Mouse (Mus musculus) limb, embryonic 10.5 days (tissue): ENCODE results near the gene Mfng. TPM values are rescaled to one million over a fixed set of nuclear protein-coding genes. Genes with fewer than 3 reads are reported as not detected.
A peak's percentile ranks its signal among the peaks of the same experiment; 100 is the strongest.

Source experiments
- DNase-seq: peaks from one replicate; pipeline ENCODE4 v3.0.0-alpha.2; 2017; ENCODE audit warnings: low spot score
- H3K27ac ChIP-seq: fragments of 300-500 bp; sonication (generic); 2 replicates; pipeline ENCODE4 v1.5.1; 2016; ENCODE audit warnings: mild to moderate bottlenecking
- H3K27me3 ChIP-seq: fragments of 300-500 bp; sonication (generic); 2 replicates; pipeline ENCODE4 v1.6.1; 2016; ENCODE audit warnings: low read depth, mild to moderate bottlenecking; ENCODE audit not compliant: poor library complexity, severe bottlenecking
- H3K36me3 ChIP-seq: fragments of 300-500 bp; sonication (generic); 2 replicates; pipeline ENCODE4 v1.6.1; 2016; ENCODE audit warnings: mild to moderate bottlenecking, moderate library complexity
- H3K4me1 ChIP-seq: fragments of 300-500 bp; sonication (generic); 2 replicates; pipeline ENCODE4 v1.6.1; 2016
- H3K4me3 ChIP-seq: fragments of 300-500 bp; sonication (generic); 2 replicates; pipeline ENCODE4 v1.5.1; 2016; ENCODE audit warnings: mild to moderate bottlenecking, moderate library complexity
- H3K9me3 ChIP-seq: fragments of 300-500 bp; sonication (generic); replicated peaks from 2 replicates; pipeline ENCODE4 v1.6.1; 2016; ENCODE audit warnings: mild to moderate bottlenecking
- WGBS: fragments of 180-500 bp; shearing (Covaris S2); methylation state at CpG from one replicate; pipeline ENCODE4 v1.1.7; 2016; 5-methylcytosine and 5-hydroxymethylcytosine counted together
- polyA plus RNA-seq: library from polyadenylated mRNA; unstranded; fragments of >200 nt; fragmentation: Nextera tagmentation; extraction: Ambion mirVana; gene quantifications from 2 replicates; pipeline ENCODE4 v1.2.1, GENCODE M21; 2016

Gene Mfng
- polyA plus RNA-seq, 1 experiment from 2014 or later = 13.1 TPM

- peak overlapping the region; percentile 70 for H3K27ac ChIP-seq
- H3K36me3 ChIP-seq = no peaks in the 10 kb centered on the region
- H3K27me3 ChIP-seq = peaks cover 99% of the 10 kb centered on the region
- 5% methylated on average over 67 of the region's 67 CpGs for WGBS
- H3K4me3 ChIP-seq = peak overlapping the region; percentile 59
- no peaks in the 10 kb centered on the region for H3K9me3 ChIP-seq
- peaks cover 53% of the 10 kb centered on the region for H3K4me1 ChIP-seq
- peak; percentile 56 for DNase-seq
Observed at GRCm38 (mm10) chr15:78801971-78802741, 28.9 kb upstream of the Mfng start.

GRCm38 (mm10) chr15:78801571-78801970 is 28.3 kb upstream of the Mfng start:
- H3K36me3 ChIP-seq = no peaks in the 10 kb centered on the region
- 78% methylated on average over 9 of the region's 9 CpGs for WGBS
- H3K4me1 ChIP-seq = peaks cover 55% of the 10 kb centered on the region
- H3K9me3 ChIP-seq = no peaks in the 10 kb centered on the region
- no peak for DNase-seq
- peaks cover 96% of the 10 kb centered on the region for H3K27me3 ChIP-seq
- H3K4me3 ChIP-seq = peak overlapping the region; percentile 59; the same call in 1 of the 2 replicates
- no peak overlapping the region for H3K27ac ChIP-seq

DNA sequence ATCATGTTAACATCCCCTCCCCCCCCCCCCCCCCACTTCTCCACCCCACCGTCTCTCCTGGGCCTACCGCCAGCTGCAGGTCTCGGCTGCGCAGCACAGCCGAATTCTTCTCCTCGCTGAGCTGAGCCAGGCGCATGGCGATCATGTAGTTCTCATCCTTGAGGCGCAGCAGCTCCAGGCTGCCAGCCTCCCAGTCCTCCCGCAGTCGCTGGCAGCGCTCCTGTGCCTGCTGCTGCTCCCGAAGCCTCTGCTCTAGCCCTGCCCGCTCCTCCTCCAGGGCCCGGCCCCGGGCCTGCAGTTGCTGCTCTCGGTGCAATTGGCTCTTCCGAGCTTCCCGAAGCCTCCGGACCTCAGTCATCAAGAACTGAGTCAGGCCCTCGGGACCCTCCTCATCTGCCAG is 25.8 kb upstream of the Mfng start:
- WGBS = 62% methylated on average over 21 of the region's 21 CpGs

DNA sequence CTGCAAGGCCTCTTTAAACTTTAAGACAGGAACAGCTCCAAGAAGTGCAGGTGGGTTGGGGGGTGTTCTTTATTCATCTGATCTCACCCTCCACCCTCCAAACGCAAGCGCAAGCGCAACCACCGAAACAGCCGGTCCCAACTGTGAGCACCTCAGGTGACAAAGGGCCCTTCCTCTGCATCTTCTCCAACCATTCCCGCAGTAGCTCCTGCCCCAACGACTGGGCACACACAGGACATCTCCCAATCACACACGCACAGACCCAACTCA is 23.7 kb upstream of the Mfng start:
- Histone ChIP-seq H3K27me3 (peaks cover 92% of the 10 kb centered on the region), H3K4me1 (peaks cover 50% of the 10 kb centered on the region), H3K9me3 (no peaks in the 10 kb centered on the region), H3K4me3 (no peak overlapping the region), H3K27ac (no peak overlapping the region), H3K36me3 (no peaks in the 10 kb centered on the region)
- 74% methylated on average over 8 of the region's 8 CpGs for WGBS
- no peak for DNase-seq

More for the DNA sequence above, 25.8 kb upstream of the Mfng start:
- H3K4me3 ChIP-seq = no peak overlapping the region
- peaks cover 66% of the 10 kb centered on the region for H3K4me1 ChIP-seq
- no peak overlapping the region for H3K27ac ChIP-seq
- no peaks in the 10 kb centered on the region for H3K9me3 ChIP-seq
- no peaks in the 10 kb centered on the region for H3K36me3 ChIP-seq
- H3K27me3 ChIP-seq = peaks cover 92% of the 10 kb centered on the region
- no peak for DNase-seq

DNA sequence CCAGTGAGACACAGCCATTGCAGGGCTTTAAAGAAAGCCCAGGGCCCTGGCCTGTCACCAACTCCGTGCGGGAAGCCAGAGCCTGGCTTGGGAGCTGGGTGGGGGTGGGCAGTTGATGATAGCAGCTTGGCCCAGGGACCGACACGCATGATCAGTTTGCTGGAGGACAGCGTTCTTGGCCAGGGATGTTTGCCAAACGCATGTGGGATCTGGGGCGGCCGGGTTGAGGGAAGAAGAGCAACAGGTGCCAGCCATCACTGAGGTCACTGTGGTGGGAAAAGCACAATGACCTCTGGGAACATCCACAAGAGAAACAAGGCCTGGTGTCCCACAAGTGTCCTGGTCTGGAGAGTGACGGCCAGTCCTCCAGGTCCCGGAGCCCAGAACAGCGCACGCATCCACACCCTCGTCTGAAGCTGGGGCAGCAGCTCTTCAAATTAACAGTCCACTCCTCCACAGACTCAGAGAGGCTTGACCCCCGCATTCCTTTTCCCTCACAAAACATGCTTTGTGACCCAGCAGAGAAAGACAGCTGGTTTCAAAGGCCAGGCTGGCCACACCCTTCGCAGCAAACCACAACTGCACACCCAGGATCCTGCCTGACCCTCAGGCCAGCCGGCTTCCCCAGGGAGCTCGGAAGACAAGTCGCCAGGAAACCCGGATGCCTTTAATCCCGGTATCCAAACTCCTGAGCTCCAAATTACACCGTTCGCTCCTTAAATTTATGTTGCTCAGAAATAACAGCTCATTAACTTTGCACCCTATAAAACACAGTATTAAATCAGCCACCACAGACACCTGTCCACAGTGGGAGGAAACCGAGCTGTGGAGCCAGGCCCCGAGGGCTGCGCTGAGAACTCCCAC is 23.2 kb upstream of the Mfng start:
- H3K9me3 ChIP-seq = no peaks in the 10 kb centered on the region
- H3K27me3 ChIP-seq = peaks cover 92% of the 10 kb centered on the region
- WGBS = 41% methylated on average over 25 of the region's 25 CpGs
- no peak overlapping the region for H3K4me3 ChIP-seq
- peaks cover 45% of the 10 kb centered on the region for H3K4me1 ChIP-seq
- no peaks in the 10 kb centered on the region for H3K36me3 ChIP-seq
- DNase-seq = peak; percentile 62
- H3K27ac ChIP-seq = no peak overlapping the region

DNA sequence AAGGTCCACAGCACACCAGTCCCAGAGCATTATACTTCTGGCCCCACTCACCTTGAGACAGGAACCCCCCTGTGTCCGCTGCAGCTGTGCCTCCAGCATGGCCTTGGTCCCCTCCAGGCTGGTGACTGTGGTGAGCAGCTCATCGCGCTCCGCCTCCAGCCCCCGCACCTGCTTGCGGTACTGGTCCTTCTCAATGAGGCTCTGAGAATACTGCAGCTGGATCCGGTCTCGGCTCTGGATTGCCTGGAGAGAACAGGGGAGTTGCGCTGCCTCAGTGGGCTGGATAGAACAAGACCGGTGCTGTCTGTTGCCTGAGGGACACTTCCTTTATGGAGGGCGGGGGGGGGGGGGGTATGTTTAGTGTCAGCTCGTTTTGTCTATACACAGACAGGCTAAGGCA is 17.7 kb upstream of the Mfng start:
- Histone ChIP-seq H3K9me3 (no peaks in the 10 kb centered on the region), H3K36me3 (no peaks in the 10 kb centered on the region), H3K4me3 (no peak overlapping the region), H3K4me1 (peaks cover 61% of the 10 kb centered on the region), H3K27ac (peak overlapping the region; percentile 43; the same call in 1 of the 2 replicates), H3K27me3 (peaks cover 78% of the 10 kb centered on the region)
- no peak for DNase-seq
- WGBS = 84% methylated on average over 12 of the region's 12 CpGs

GRCm38 (mm10) chr15:78790451-78790850 is 17.2 kb upstream of the Mfng start:
- Histone ChIP-seq H3K4me3 (no peak overlapping the region), H3K4me1 (peaks cover 59% of the 10 kb centered on the region), H3K9me3 (no peaks in the 10 kb centered on the region), H3K27ac (peak overlapping the region; percentile 43; the same call in 1 of the 2 replicates), H3K27me3 (peaks cover 74% of the 10 kb centered on the region), H3K36me3 (no peaks in the 10 kb centered on the region)
- WGBS = 66% methylated on average over 4 of the region's 4 CpGs
- no peak for DNase-seq

DNA sequence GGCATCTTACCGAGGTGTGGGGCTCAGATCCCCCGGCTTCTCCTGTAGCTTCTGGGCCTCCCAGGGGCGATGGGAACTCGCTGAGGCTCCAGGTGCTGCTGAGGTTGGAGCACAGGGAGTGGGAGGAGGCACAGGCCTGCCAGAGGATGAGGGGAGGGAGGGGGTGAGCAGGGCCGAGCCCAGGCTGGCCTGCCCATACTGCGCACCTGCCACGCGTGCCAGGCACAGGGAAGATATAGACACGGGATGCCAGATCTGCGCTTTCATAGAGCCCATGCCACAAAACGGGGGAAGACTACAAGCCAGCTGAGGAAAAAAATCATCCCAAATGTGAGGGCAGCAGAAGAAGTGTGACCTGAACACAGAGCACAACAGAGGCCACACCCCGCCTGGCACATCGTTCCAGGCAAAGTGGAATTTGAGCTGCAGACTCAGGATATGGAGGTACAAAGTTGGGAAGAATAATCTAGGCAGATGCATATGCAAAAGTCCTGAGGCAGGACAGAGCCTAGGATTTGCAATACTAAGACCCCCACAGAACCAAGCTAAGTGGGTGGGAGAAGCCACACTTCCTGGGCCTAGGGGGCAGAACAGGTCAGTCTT is 16.5 kb upstream of the Mfng start:
- 83% methylated on average over 13 of the region's 13 CpGs for WGBS
- Histone ChIP-seq H3K4me1 (peaks cover 52% of the 10 kb centered on the region), H3K27ac (no peak overlapping the region), H3K4me3 (no peak overlapping the region), H3K27me3 (peaks cover 68% of the 10 kb centered on the region), H3K36me3 (no peaks in the 10 kb centered on the region), H3K9me3 (no peaks in the 10 kb centered on the region)
- no peak for DNase-seq

DNA sequence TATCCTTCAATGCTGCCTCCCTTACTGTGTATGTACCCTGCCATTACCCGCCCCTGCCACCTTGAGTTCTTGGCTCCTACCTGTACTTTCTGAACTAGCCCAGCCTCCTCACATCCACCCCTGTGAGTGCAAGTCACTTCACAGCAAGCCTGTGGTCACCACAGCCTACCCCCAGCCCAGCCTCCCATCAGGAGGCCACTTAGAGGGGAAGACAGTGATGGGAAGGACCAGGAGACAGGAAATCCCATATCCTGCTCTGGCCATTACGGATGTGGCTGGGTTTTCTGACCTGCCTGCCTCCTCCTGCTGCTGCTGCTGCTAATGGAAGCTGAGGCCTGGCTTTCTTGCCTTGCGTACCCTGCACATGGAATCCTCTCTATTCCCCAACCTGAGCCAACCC is 14.8 kb upstream of the Mfng start:
- H3K9me3 ChIP-seq = no peaks in the 10 kb centered on the region
- peaks cover 48% of the 10 kb centered on the region for H3K4me1 ChIP-seq
- no peak for DNase-seq
- WGBS = 75% methylated on average over 3 of the region's 3 CpGs
- no peaks in the 10 kb centered on the region for H3K36me3 ChIP-seq
- H3K27me3 ChIP-seq = peaks cover 50% of the 10 kb centered on the region
- H3K27ac ChIP-seq = peak overlapping the region; percentile 58; the same call in 1 of the 2 replicates
- no peak overlapping the region for H3K4me3 ChIP-seq

GRCm38 (mm10) chr15:78787287-78787856 is 14.1 kb upstream of the Mfng start:
- H3K27ac ChIP-seq = peak overlapping the region; percentile 28
- peaks cover 49% of the 10 kb centered on the region for H3K4me1 ChIP-seq
- 67% methylated on average over 9 of the region's 9 CpGs for WGBS
- no peaks in the 10 kb centered on the region for H3K36me3 ChIP-seq
- H3K9me3 ChIP-seq = no peaks in the 10 kb centered on the region
- DNase-seq = no peak
- H3K4me3 ChIP-seq = no peak overlapping the region
- H3K27me3 ChIP-seq = peaks cover 43% of the 10 kb centered on the region

GRCm38 (mm10) chr15:78786411-78786818 is 13.1 kb upstream of the Mfng start:
- 77% methylated on average over 9 of the region's 9 CpGs for WGBS
- Histone ChIP-seq H3K9me3 (no peaks in the 10 kb centered on the region), H3K36me3 (no peaks in the 10 kb centered on the region), H3K4me3 (no peak overlapping the region), H3K27me3 (peaks cover 40% of the 10 kb centered on the region), H3K4me1 (peaks cover 54% of the 10 kb centered on the region), H3K27ac (peak overlapping the region; percentile 28)
- DNase-seq = no peak

- H3K36me3 ChIP-seq = no peaks in the 10 kb centered on the region
- peak overlapping the region; percentile 28; the same call in 1 of the 2 replicates for H3K27ac ChIP-seq
- WGBS = 31% methylated on average over 7 of the region's 7 CpGs
- no peak overlapping the region for H3K4me3 ChIP-seq
- DNase-seq = no peak
- H3K4me1 ChIP-seq = peaks cover 56% of the 10 kb centered on the region
- H3K9me3 ChIP-seq = no peaks in the 10 kb centered on the region
- H3K27me3 ChIP-seq = peaks cover 39% of the 10 kb centered on the region
Observed at GRCm38 (mm10) chr15:78785961-78786360, 12.7 kb upstream of the Mfng start.
